Mouse (Mus musculus) central nervous system, embryonic 11.5 days (tissue): Measurements from ENCODE around the gene Npepps. TPM values are rescaled to one million over a fixed set of nuclear protein-coding genes. Genes with fewer than 3 reads are reported as not detected.

Experiments
- polyA plus RNA-seq: library from polyadenylated mRNA; depleted of rRNA; stranded (reverse); fragments of >200 nt; gene quantifications from 2 replicates; pipeline ENCODE4 v1.2.3, GENCODE M21; 2012; rRNA removed

Gene Npepps
- polyA plus RNA-seq: 81.0 and 102 TPM in 2 replicates

DNA sequence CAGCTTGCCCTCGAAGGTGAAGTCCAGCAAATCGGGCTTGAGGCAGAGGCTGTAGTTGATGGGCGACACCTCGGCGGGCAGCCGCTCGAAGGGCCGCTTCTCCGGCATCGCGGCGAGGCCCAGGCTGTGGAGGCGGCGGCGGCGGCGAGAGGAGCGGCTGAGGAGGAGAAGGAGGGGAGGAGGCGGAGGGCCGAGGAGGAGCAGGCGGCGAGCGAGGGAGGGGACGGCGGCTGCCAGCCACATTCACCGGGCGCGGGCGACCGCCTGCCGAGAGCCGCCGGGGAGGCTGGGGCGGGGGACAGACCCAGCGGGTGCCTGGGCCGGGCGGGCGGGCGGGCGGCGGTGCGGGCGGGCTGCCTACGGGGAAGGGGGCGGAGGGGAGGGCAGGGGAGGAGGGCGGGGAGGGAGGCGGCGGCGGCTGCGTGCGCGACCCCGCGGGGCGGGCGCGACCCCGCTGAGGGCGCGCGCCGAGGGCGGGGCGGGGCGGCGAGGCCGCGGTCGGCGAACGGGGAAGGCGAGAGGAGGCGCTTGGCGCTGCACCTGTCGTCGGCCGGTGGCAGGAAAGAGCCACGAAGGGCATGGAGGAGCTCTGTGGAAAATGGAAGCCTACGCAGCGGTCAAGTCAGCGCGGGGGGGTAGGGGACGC, at the start of gene Npepps:
Gene Npepps (minus strand): TSS at position 423 of the 646 bp plus-strand sequence.

DNA sequence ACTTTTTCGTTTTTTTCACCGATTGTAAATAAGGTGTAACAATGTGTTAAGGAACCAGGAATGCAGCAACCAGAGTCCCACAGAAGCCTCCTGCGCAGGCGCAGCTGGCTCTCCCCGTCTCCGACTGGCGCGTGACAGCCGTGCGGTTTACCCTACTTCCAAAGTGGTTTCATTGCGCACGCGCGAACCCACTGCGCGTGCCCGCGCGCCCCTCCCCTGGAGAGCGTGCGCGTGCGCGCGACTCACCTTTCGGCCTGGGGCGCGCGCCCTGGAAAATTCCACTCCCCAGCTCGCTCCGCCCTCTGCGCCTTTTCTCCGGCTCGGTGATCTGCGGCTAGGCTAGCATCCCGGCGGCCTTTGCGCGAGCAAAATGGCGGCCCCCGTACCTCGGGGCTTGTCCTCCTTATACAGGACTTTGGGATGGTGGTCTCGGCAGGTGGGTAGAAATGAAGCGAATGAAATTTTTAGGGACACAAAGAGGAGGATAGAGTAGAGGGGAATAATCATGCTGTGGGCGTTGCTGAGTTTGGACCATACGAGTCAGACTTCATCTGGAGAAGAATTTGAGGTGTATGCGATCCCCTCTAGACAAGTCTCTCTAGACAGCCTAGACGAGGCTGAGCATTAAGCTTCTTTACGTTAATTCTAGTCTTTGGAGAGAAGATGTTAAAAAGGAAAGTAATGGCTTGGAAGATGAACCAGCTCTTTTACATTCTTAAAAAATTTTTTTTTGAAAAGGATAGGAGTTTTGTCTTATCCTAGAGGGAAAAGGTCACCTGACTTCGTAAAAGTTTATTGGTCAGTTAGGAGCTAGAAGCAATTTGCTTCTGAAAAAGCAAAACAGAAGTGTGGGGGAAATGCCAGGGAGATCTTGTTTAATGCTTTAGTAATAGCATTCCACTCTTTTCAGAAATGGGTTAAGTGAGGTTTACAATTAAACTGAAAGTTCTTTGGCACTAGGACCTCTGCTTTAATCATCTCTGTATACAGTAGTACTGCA, 35.4 kb upstream of the Npepps start, which contains the start of gene Mrpl45:
Gene Mrpl45 (plus strand): TSS at position 213 of the 1,000 bp plus-strand sequence.

DNA sequence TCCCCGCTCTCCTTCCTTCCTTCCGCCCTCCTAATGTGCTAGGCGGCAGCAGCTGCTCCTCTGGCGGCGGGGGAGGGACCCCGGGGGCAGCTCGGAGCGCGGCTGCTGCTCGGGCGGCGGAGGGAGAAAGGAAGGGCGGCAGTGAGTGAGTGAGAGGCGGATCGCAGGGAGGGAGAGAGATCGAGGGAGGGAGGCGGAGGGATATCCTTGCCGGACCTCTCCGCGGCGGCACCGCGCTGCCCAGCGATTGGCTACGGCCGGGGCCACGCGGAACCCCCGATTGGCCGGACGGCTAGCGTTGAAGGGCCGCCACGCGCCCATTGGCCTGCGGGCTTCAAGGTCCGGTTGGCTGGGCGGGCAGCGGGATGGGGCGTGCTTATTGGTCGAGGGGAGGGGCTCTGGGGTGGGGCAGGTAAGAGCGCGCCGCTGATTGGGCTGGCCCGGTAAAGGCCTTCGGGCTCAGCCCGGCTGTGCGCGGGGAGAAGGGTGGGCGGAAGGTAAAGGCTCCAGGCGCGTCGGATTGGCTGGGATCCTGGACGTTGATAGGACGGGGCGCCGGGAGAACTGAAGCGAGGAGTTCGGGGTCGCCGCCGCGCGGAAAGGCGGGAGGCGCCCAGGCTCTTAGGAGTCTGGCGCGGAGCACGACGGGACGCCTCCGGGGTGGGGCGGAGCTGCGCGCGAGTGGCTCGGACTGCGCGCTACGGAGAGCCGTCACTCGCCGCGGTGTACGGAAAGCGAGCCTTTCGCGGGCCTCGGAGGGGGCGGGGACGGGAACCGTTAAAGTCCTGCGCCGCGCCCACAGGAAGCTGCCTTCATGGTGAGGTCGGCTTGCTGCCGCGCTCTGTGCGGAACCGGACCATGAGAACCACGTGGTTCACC, 92.4 kb downstream of the Npepps start, which contains the start of gene Kpnb1:
Gene Kpnb1 (minus strand): TSS at position 118 of the 879 bp plus-strand sequence.

Other genes starting within 250 kb of the Npepps start
- 1.6 and 1.9 TPM in 2 replicates for gene Lrrc46, start 239.2 kb downstream of the Npepps start, polyA plus RNA-seq
- 44.7 and 64.8 TPM in 2 replicates for gene Mrpl10, start 239.1 kb downstream of the Npepps start, polyA plus RNA-seq
- 9.1 and 10.4 TPM in 2 replicates for gene Osbpl7, start 230.0 kb downstream of the Npepps start, polyA plus RNA-seq
- gene Tbx21, start 165.3 kb downstream of the Npepps start, polyA plus RNA-seq: 0.04 and 0.16 TPM in 2 replicates
- 27.4 and 27.7 TPM in 2 replicates for gene Tbkbp1, start 129.1 kb downstream of the Npepps start, polyA plus RNA-seq
- 237 and 490 TPM in 2 replicates for gene Kpnb1, start 92.8 kb downstream of the Npepps start, polyA plus RNA-seq
- gene Mrpl45, start 35.1 kb upstream of the Npepps start, polyA plus RNA-seq: 31.7 and 35.2 TPM in 2 replicates
- 0.09 and 0.10 TPM in 2 replicates for gene Gpr179, start 71.4 kb upstream of the Npepps start, polyA plus RNA-seq
- gene Socs7, start 81.9 kb upstream of the Npepps start, polyA plus RNA-seq: 19.8 and 23.3 TPM in 2 replicates
- gene Arhgap23, start 134.9 kb upstream of the Npepps start, polyA plus RNA-seq: 14.1 and 16.5 TPM in 2 replicates
- gene 4933428G20Rik, start 219.7 kb upstream of the Npepps start, polyA plus RNA-seq: 0.12 TPM in 1 of 2 replicates, not detected in the other